Mouse (Mus musculus): ENCODE measurements around the gene Kif5c. TPM values are rescaled to one million over a fixed set of nuclear protein-coding genes. Genes with fewer than 3 reads are reported as not detected.

Gene Kif5c
- polyA plus RNA-seq, 1 experiment from 2014 or later, result 215 TPM

DNA sequence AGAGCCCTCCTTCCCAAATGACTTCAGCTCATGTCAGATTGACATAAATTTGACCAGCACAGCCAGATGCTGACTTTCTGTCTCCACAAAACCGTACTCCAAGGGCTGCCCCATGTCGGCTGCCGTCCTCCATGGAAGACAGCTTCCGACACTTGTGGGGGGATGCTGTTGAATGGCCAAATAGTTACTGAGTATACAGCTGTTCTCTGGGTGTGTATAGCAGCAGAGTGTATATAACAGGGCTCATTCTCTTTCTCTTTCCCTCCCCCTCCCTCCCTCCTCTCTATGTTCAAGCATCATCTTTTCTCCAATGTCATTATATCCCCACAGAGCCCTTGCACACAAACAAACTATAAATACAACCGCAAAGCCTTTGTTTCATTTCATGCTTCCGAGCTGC lies 124.7 kb downstream of the Kif5c start:
- H3K9ac ChIP-seq, result no peak overlapping the region

DNA sequence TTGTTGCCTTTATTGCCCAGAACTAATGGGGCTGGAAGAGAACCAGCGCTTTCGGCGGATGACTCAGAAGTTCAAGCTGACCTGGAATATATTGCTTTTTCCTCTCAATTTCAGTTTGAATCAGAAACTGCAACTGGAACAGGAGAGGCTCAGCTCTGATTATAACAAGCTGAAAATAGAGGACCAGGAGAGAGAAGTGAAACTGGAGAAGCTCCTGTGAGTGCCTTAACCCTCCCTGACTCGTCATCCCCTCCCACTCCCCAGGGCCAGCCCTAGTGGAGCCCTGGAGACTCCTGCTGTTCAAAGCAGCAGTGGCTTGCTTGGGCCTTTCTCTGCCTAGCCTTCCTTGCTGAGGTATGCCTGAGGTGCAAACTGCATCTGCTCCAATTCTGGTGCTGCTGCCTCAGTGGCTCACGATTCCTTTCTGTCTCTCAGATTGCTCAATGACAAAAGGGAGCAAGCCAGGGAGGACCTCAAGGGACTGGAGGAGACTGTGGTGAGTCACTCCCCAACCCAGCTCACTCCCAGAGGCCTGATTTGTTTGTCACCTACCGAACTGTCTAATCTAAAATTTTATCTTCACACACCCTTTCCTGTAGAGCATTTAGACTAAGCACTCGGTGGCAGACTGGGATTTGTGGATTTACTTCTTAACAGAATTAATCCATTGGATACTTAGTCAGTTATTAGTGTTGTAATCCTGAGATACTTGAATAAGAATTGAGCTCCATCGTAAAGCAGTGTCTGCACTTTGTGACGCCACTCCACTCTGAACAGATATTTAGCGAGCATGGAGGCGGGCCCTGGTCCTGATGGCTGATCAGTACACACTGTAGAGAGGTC lies 125.4 kb downstream of the Kif5c start:
- WGBS, result 46% methylated on average over 11 of the region's 11 CpGs
- H3K9me3 ChIP-seq, result no peaks in the 10 kb centered on the region
- H3K36me3 ChIP-seq (replicated peaks), result peaks cover 7% of the 10 kb centered on the region
- H3K4me3 ChIP-seq, result no peak overlapping the region
- H3K27me3 ChIP-seq (replicated peaks), result no peaks in the 10 kb centered on the region
- ATAC-seq (replicated peaks), result no peak; the same call in 1 of the 2 replicates
- H3K27ac ChIP-seq, result peak overlapping the region; percentile 45
- no peak overlapping the region for H3K9ac ChIP-seq
- H3K4me1 ChIP-seq, result peaks cover 21% of the 10 kb centered on the region
- H3K4me2 ChIP-seq, result no peak overlapping the region

More for the DNA sequence above, 124.7 kb downstream of the Kif5c start:
- Histone ChIP-seq H3K36me3 (replicated peaks) (peaks cover 3% of the 10 kb centered on the region), H3K4me3 (no peak overlapping the region), H3K4me1 (peaks cover 21% of the 10 kb centered on the region), H3K27ac (peak overlapping the region; percentile 45; the same call in 1 of the 2 replicates), H3K27me3 (replicated peaks) (no peaks in the 10 kb centered on the region), H3K9me3 (no peaks in the 10 kb centered on the region), H3K4me2 (no peak overlapping the region)
- ATAC-seq (replicated peaks), result no peak
- 62% methylated on average over 6 of the region's 6 CpGs for WGBS

DNA sequence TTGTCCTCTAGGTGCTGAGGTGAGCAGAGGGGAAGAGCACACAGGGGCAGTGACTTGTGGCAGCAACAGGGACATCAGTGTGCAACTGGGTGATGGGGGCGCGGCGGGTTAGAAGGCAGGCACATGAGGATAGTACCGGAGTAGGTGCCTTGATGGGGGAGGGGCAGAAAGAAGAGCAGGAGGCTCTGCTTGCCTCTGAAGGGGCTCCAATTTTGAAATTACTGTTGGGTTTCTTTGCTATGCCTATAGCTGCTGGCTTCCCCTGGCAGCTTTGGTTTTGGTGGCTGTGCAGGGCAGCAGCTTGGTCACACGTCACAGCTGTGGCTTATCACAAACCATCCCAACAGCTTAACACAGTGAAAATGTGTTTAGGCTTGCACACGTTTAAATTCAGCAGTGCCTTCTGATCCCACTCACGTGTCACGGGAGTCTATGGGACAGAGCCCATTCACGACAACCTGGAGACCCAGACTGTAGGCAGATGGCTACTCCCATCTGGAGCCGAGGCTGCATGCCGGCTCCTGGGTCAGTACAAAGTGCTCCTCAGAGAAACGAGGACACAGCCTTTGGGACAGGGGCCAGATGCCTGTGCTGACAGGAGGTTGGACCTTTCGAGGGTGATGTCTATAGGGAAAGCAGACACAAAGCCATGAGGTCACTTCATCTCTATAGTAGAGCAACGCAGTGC lies 126.1 kb downstream of the Kif5c start:
- Histone ChIP-seq H3K4me2 (no peak overlapping the region), H3K27ac (peak overlapping the region; percentile 1; the same call in 1 of the 2 replicates), H3K4me3 (no peak overlapping the region), H3K9me3 (no peaks in the 10 kb centered on the region), H3K4me1 (peaks cover 21% of the 10 kb centered on the region), H3K27me3 (replicated peaks) (no peaks in the 10 kb centered on the region), H3K36me3 (replicated peaks) (peaks cover 14% of the 10 kb centered on the region), H3K9ac (no peak overlapping the region)
- ATAC-seq (replicated peaks), result 0 out of 2 replicates have a peak, but pooled peaks have one; percentile 2
- 65% methylated on average over 14 of the region's 14 CpGs for WGBS

DNA sequence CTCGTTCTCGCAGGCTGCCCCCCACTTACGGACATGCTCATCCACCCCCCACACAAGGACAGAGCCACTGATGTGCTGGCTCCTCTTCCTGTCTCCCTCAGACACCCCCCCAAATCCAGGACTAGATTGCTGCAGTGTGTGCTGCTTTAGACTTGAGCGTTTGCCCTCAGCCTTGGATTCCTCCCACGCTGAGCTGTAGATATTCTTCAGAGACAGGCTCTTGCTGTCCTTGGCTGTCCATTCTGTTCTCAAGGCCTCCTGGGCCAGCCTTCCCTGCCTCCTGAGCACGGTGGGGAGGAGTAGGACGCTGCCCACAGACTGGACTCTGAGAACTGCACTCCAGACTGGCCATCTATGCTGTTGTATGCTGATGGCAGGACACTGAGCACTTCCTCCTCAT lies 127.8 kb downstream of the Kif5c start:
- H3K9ac ChIP-seq, result no peak overlapping the region
- no peaks in the 10 kb centered on the region for H3K9me3 ChIP-seq
- no peaks in the 10 kb centered on the region for H3K27me3 ChIP-seq (replicated peaks)
- no peak overlapping the region for H3K4me2 ChIP-seq
- no peak for ATAC-seq (replicated peaks)
- H3K4me1 ChIP-seq, result peaks cover 31% of the 10 kb centered on the region
- H3K36me3 ChIP-seq (replicated peaks), result peaks cover 16% of the 10 kb centered on the region
- no peak overlapping the region for H3K27ac ChIP-seq
- 84% methylated on average over 7 of the region's 7 CpGs for WGBS
- H3K4me3 ChIP-seq, result no peak overlapping the region

DNA sequence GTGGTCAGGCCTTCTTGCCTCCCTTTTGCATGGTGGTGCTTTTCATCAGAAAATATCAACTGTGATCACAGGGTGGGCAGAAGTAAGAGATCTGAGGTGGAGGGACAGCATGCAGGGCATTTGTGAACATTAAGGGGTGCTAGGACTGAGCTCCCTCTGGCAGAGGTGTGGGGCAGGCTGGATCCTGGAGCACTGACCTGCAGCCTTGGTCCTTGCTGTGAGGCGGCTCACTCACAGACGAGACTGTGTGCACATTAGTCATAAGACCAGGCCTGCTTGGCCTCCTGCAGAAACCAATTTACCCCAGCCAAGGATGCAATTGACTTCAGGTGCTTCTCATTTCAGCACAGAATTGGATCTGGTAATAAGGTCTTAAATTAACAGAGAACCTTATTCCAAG lies 128.6 kb downstream of the Kif5c start:
- Histone ChIP-seq H3K4me2 (no peak overlapping the region), H3K4me1 (peaks cover 26% of the 10 kb centered on the region), H3K27ac (peak overlapping the region; percentile 9; the same call in 1 of the 2 replicates), H3K36me3 (replicated peaks) (peaks cover 16% of the 10 kb centered on the region), H3K27me3 (replicated peaks) (no peaks in the 10 kb centered on the region), H3K9ac (no peak overlapping the region), H3K9me3 (no peaks in the 10 kb centered on the region), H3K4me3 (no peak overlapping the region)
- WGBS, result 83% methylated on average over 2 of the region's 2 CpGs
- ATAC-seq (replicated peaks), result no peak

DNA sequence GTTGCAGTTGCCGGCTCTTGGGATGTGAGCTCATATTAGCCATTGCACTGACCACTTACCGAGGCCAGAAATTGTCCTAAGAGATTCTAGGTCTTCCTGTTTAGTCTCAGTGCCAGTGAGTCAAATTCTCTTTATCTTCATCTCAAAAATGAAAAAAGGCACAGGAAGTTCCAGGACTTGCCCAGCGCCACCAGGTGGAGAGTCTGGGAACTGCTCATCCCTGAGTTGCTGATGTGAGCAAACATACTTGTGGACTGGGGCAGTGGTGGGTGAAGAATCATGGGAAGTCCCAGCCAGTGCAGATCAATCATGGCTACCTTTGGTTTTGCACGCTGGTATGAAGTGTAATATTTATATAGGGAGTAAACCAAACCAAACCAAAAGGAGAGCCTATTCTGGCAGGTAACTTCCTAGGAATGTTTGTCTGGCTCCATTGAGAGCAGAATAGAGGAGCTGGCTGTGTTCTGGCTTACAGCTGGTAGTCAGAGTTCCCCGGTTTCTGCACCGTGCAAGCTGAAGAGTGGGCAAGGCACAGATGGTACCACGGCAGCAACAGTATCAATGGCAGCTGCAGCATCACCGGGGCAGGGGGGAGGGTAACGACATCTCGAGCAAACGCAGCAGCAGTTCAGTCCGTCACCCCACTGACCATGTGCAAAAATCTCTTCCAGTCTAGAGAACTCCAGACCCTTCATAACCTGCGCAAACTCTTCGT lies 129.7 kb downstream of the Kif5c start:
- Histone ChIP-seq H3K9ac (no peak overlapping the region), H3K27ac (no peak overlapping the region), H3K27me3 (replicated peaks) (no peaks in the 10 kb centered on the region), H3K4me3 (no peak overlapping the region), H3K4me2 (no peak overlapping the region), H3K36me3 (replicated peaks) (peaks cover 22% of the 10 kb centered on the region), H3K4me1 (peaks cover 17% of the 10 kb centered on the region), H3K9me3 (no peaks in the 10 kb centered on the region)
- ATAC-seq (replicated peaks), result no peak
- WGBS, result 84% methylated on average over 14 of the region's 14 CpGs

DNA sequence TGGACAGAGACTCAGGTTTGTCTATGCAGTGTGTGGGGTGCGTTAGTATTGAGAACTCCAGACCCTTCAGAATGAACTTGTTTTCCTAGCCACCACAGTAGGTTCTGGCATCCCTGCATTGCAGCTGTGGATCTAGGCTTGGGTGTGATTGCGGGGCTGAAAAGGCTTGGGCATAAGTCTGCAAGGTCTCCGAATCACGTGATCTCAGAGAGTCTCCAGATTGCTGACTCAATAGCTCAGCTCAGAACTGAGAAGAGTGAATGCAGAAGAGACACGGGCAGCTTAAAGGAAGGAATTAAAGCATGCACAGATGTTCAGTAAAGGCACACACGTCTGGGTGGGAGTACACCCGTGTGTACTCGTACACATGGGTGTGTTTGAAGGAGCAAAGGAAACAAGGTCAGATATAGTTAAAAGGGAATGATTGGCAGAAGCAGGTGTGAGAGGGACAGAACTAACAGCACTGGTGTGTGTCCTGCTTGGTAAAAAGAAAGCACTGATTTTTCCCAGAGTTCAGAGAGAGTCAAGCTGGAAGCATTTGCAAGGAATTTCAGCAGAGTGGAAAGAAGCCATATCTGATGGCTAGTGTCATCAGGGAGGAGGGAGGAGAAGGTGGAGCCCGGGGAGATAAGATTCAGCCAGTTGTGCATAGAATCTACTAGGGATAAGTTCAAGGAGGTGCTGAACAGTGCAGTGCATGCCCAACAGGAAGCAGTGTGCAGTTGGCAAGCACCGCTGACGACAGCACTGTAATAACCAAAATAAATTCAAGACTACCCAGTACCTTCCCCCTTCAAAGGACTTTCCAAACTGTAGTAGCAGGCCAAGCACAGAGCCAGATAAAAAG lies 130.9 kb downstream of the Kif5c start:
- H3K4me1 ChIP-seq, result peaks cover 13% of the 10 kb centered on the region
- H3K9ac ChIP-seq, result no peak overlapping the region
- WGBS, result 91% methylated on average over 11 of the region's 11 CpGs
- no peaks in the 10 kb centered on the region for H3K9me3 ChIP-seq
- no peaks in the 10 kb centered on the region for H3K27me3 ChIP-seq (replicated peaks)
- no peak for ATAC-seq (replicated peaks)
- H3K4me3 ChIP-seq, result no peak overlapping the region
- H3K36me3 ChIP-seq (replicated peaks), result peaks cover 22% of the 10 kb centered on the region
- H3K4me2 ChIP-seq, result no peak overlapping the region
- H3K27ac ChIP-seq, result no peak overlapping the region

DNA sequence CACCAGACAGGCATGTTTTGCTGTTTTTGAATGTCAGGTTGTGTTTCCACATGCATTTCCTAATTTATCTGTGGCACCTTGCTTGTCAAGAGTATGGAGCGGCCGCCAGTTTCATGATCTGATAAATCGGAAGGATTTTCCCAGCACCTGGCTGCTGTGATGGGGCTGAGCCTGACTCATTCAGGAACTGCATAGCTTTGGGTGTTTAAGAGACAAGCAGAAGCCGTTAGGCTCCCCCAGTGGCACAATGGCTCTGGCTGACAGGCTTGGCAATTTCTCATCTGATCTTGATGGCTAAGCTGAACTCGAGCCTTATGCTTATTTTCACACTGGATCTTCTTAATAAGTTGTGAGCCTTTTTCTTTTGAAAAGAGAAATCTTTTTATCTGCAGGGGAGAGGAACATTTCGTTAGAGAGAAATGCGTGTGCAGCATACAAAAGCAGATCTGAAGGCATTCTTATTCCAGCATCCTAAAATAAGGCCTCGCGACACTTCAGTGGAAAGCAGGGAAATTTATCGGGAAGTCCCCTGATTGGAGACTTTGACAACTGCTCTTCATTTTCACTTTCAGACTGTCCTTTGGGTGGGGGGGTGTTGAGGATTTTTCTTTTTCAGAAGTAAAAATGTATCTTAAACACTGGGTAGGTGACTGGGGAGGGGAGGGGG lies 132.6 kb downstream of the Kif5c start:
- H3K27me3 ChIP-seq (replicated peaks), result no peaks in the 10 kb centered on the region
- H3K4me1 ChIP-seq, result peaks cover 18% of the 10 kb centered on the region
- 58% methylated on average over 10 of the region's 10 CpGs for WGBS
- peak overlapping the region; percentile 59 for H3K27ac ChIP-seq
- no peak overlapping the region for H3K4me2 ChIP-seq
- ATAC-seq (replicated peaks), result 0 out of 2 replicates have a peak, but pooled peaks have one; percentile 28
- no peak overlapping the region for H3K9ac ChIP-seq
- H3K9me3 ChIP-seq, result no peaks in the 10 kb centered on the region
- no peak overlapping the region for H3K4me3 ChIP-seq
- H3K36me3 ChIP-seq (replicated peaks), result peaks cover 36% of the 10 kb centered on the region; the same call in 1 of the 2 replicates

DNA sequence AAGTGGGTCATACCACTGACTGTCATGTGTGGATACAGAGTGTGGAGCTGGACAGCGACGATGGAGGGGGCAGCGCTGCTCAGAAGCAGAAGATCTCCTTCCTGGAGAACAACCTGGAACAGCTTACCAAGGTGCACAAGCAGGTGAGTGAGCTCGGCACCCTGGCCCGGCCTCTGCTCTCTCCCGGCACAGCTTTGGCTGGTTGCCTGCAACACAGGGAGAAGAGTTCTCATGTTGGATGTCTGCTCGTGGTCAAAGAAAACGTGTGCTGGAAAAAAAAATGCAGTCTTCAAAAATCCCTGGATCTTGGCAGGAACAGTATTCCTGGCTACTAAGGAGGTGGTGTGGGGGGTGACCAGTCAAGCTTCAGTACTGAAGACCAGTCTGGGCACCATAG lies 133.1 kb downstream of the Kif5c start:
- Histone ChIP-seq H3K36me3 (replicated peaks) (peaks cover 40% of the 10 kb centered on the region; the same call in 1 of the 2 replicates), H3K9ac (no peak overlapping the region), H3K9me3 (no peaks in the 10 kb centered on the region), H3K27me3 (replicated peaks) (no peaks in the 10 kb centered on the region), H3K4me2 (no peak overlapping the region), H3K4me1 (peaks cover 18% of the 10 kb centered on the region), H3K27ac (peak overlapping the region; percentile 59), H3K4me3 (no peak overlapping the region)
- WGBS, result 94% methylated on average over 8 of the region's 8 CpGs
- no peak for ATAC-seq (replicated peaks)

DNA sequence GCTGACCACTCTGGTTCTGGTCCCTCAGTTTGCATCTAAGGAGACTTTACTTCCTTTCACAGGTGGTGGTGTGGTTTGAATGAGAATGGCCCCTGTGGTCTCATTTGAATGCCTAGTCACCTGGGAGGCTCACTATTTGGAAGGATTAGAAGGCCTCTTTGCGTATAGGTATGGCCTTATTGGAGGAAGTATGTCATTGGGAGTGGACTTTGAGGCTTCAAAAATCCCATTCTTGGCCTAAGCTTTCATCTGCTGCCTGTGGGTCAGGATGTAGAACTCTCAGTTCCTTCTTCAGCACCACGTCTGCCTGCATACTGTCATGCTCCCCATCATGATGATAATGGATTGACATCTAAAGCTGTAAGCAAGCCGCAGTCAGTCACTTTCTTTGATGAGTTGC lies 134.0 kb downstream of the Kif5c start:
- Histone ChIP-seq H3K27ac (peak overlapping the region; percentile 58; the same call in 1 of the 2 replicates), H3K36me3 (replicated peaks) (peaks cover 47% of the 10 kb centered on the region; the same call in 1 of the 2 replicates)

DNA sequence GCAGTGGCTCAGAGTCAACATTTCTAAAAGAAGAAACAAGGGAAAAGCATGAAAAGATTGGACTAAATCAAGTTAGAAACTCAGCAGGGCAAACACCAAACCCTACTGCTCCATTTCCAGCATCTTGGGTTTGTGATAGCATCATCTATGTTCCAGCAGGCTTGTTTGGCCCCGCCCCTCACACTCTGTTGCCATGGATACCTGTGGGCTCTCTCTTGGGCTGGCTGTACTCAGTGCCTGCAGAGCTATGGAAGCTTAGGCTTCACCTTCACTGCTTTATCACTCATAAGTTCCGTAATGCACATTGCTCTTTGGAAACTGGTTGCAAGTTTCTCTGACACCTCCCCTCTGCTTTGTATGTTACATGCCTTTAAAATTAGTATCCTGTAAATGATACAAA lies 136.0 kb downstream of the Kif5c start:
- Histone ChIP-seq H3K4me2 (no peak overlapping the region), H3K9ac (no peak overlapping the region), H3K4me1 (peaks cover 18% of the 10 kb centered on the region), H3K36me3 (replicated peaks) (peaks cover 50% of the 10 kb centered on the region), H3K27me3 (replicated peaks) (no peaks in the 10 kb centered on the region), H3K9me3 (no peaks in the 10 kb centered on the region), H3K27ac (no peak overlapping the region), H3K4me3 (no peak overlapping the region)
- 53% methylated on average over 2 of the region's 2 CpGs for WGBS
- ATAC-seq (replicated peaks), result peak; percentile 79

More for the DNA sequence above, 134.0 kb downstream of the Kif5c start:
- no peaks in the 10 kb centered on the region for H3K27me3 ChIP-seq (replicated peaks)
- 93% methylated on average over 3 of the region's 3 CpGs for WGBS
- H3K4me2 ChIP-seq, result no peak overlapping the region
- ATAC-seq (replicated peaks), result no peak
- no peak overlapping the region for H3K4me3 ChIP-seq
- no peak overlapping the region for H3K9ac ChIP-seq
- H3K4me1 ChIP-seq, result peaks cover 18% of the 10 kb centered on the region
- no peaks in the 10 kb centered on the region for H3K9me3 ChIP-seq

Measured in midbrain, embryonic 15.5 days (tissue).